Mouse (Mus musculus): ENCODE results near the gene Mpv17l2. TPM values are rescaled to one million over a fixed set of nuclear protein-coding genes. Genes with fewer than 3 reads are reported as not detected.
A peak's percentile ranks its signal among the peaks of the same experiment; 100 is the strongest.

Gene Mpv17l2
- total and polyA plus RNA-seq, 2 experiments from 2014 or later: 26.6 to 50.3 TPM

GRCm38 (mm10) chr8:70742981-70743655 is 17.6 kb downstream of the Mpv17l2 start:
- 0 out of 2 replicates have a peak overlapping the region, but pooled peaks have one; percentile 35 for H3K27ac ChIP-seq (ENCODE audit: low read depth)
- no peak for DNase-seq (ENCODE audit: low spot score)
- TF ChIP-seq CTCF (IDR thresholded peaks at IDR 0.05; ENCODE audit: low read depth) (no peak), EP300 (IDR thresholded peaks at IDR 0.05; ENCODE audit: low read depth) (no peak; the same call in 1 of the 2 replicates)
- no peaks in the 10 kb centered on the region for H3K36me3 ChIP-seq (replicated peaks; ENCODE audit: control insufficient read depth, insufficient read depth, low read length)
- no peaks in the 10 kb centered on the region for H3K9me3 ChIP-seq (replicated peaks; ENCODE audit: control insufficient read depth, low read length)
- no peak overlapping the region for H3K9ac ChIP-seq (replicated peaks; ENCODE audit: low read depth, low read length)
- peak; percentile 34; the same call in 1 of the 2 replicates for ATAC-seq (ENCODE audit: insufficient read depth, low read depth)
- peaks cover 15% of the 10 kb centered on the region for H3K4me1 ChIP-seq (ENCODE audit: control insufficient read depth, insufficient read depth)
- H3K27me3 ChIP-seq (ENCODE audit: control insufficient read depth, insufficient read depth, low read length): peaks cover 58% of the 10 kb centered on the region
- peak overlapping the region; percentile 55 for H3K4me2 ChIP-seq (ENCODE audit: low read depth, low read length)
- WGBS: 6% methylated on average over 38 of the region's 38 CpGs
- H3K4me3 ChIP-seq (ENCODE audit: low read depth, low read length): peak overlapping the region; percentile 36

- ATAC-seq (ENCODE audit: insufficient read depth, low read depth): no peak
- H3K27me3 ChIP-seq (ENCODE audit: control insufficient read depth, insufficient read depth, low read length): peaks cover 53% of the 10 kb centered on the region
- no peaks in the 10 kb centered on the region for H3K36me3 ChIP-seq (replicated peaks; ENCODE audit: control insufficient read depth, insufficient read depth, low read length)
- 24% methylated on average over 11 of the region's 11 CpGs for WGBS
- TF ChIP-seq EP300 (IDR thresholded peaks at IDR 0.05; ENCODE audit: low read depth) (no peak), CTCF (IDR thresholded peaks at IDR 0.05; ENCODE audit: low read depth) (no peak)
- H3K4me3 ChIP-seq (ENCODE audit: low read depth, low read length): no peak overlapping the region
- no peak overlapping the region for H3K4me2 ChIP-seq (ENCODE audit: low read depth, low read length)
- DNase-seq (ENCODE audit: low spot score): no peak
- no peak overlapping the region for H3K27ac ChIP-seq (ENCODE audit: low read depth)
- peaks cover 15% of the 10 kb centered on the region for H3K4me1 ChIP-seq (ENCODE audit: control insufficient read depth, insufficient read depth)
- H3K9me3 ChIP-seq (replicated peaks; ENCODE audit: control insufficient read depth, low read length): no peaks in the 10 kb centered on the region
- no peak overlapping the region for H3K9ac ChIP-seq (replicated peaks; ENCODE audit: low read depth, low read length)
These were observed 18.6 kb downstream of the Mpv17l2 start for GRCm38 (mm10) chr8:70742176-70742575.

- 39% methylated on average over 5 of the region's 5 CpGs for WGBS
- H3K27me3 ChIP-seq (ENCODE audit: control insufficient read depth, insufficient read depth, low read length): peaks cover 48% of the 10 kb centered on the region
- H3K4me3 ChIP-seq (ENCODE audit: low read depth, low read length): no peak overlapping the region
- ATAC-seq (ENCODE audit: insufficient read depth, low read depth) (no peak), DNase-seq (ENCODE audit: low spot score) (no peak)
- H3K9ac ChIP-seq (replicated peaks; ENCODE audit: low read depth, low read length): no peak overlapping the region
- H3K36me3 ChIP-seq (replicated peaks; ENCODE audit: control insufficient read depth, insufficient read depth, low read length): no peaks in the 10 kb centered on the region
- peaks cover 15% of the 10 kb centered on the region for H3K4me1 ChIP-seq (ENCODE audit: control insufficient read depth, insufficient read depth)
- no peak overlapping the region for H3K4me2 ChIP-seq (ENCODE audit: low read depth, low read length)
- no peak overlapping the region for H3K27ac ChIP-seq (ENCODE audit: low read depth)
- no peak for TF ChIP-seq CTCF (IDR thresholded peaks at IDR 0.05; ENCODE audit: low read depth)
- TF ChIP-seq EP300 (IDR thresholded peaks at IDR 0.05; ENCODE audit: low read depth): no peak
- no peaks in the 10 kb centered on the region for H3K9me3 ChIP-seq (replicated peaks; ENCODE audit: control insufficient read depth, low read length)
These were observed 19.1 kb downstream of the Mpv17l2 start for GRCm38 (mm10) chr8:70741661-70742060.

GRCm38 (mm10) chr8:70738211-70738610 is 22.5 kb downstream of the Mpv17l2 start:
- no peak overlapping the region for H3K4me2 ChIP-seq (ENCODE audit: low read depth, low read length)
- TF ChIP-seq EP300 (IDR thresholded peaks at IDR 0.05; ENCODE audit: low read depth): no peak
- TF ChIP-seq CTCF (IDR thresholded peaks at IDR 0.05; ENCODE audit: low read depth): no peak
- H3K4me3 ChIP-seq (ENCODE audit: low read depth, low read length): no peak overlapping the region
- 40% methylated on average over 3 of the region's 3 CpGs for WGBS
- no peak for ATAC-seq (ENCODE audit: insufficient read depth, low read depth)
- peaks cover 4% of the 10 kb centered on the region; the same call in 1 of the 2 replicates for H3K4me1 ChIP-seq (ENCODE audit: control insufficient read depth, insufficient read depth)
- H3K27ac ChIP-seq (ENCODE audit: low read depth): no peak overlapping the region
- no peak for DNase-seq (ENCODE audit: low spot score)
- H3K36me3 ChIP-seq (replicated peaks; ENCODE audit: control insufficient read depth, insufficient read depth, low read length): no peaks in the 10 kb centered on the region
- H3K9ac ChIP-seq (replicated peaks; ENCODE audit: low read depth, low read length): no peak overlapping the region
- H3K27me3 ChIP-seq (ENCODE audit: control insufficient read depth, insufficient read depth, low read length): peaks cover 14% of the 10 kb centered on the region
- H3K9me3 ChIP-seq (replicated peaks; ENCODE audit: control insufficient read depth, low read length): no peaks in the 10 kb centered on the region

GRCm38 (mm10) chr8:70737705-70738104 is 23.0 kb downstream of the Mpv17l2 start:
- H3K9ac ChIP-seq (replicated peaks; ENCODE audit: low read depth, low read length): no peak overlapping the region
- WGBS: 57% methylated on average over 5 of the region's 5 CpGs
- H3K4me1 ChIP-seq (ENCODE audit: control insufficient read depth, insufficient read depth): no peaks in the 10 kb centered on the region; the same call in 1 of the 2 replicates
- peaks cover 13% of the 10 kb centered on the region for H3K27me3 ChIP-seq (ENCODE audit: control insufficient read depth, insufficient read depth, low read length)
- no peak overlapping the region for H3K27ac ChIP-seq (ENCODE audit: low read depth)
- DNase-seq (ENCODE audit: low spot score): no peak
- no peak overlapping the region for H3K4me2 ChIP-seq (ENCODE audit: low read depth, low read length)
- no peaks in the 10 kb centered on the region for H3K36me3 ChIP-seq (replicated peaks; ENCODE audit: control insufficient read depth, insufficient read depth, low read length)
- TF ChIP-seq EP300 (IDR thresholded peaks at IDR 0.05; ENCODE audit: low read depth) (no peak), CTCF (IDR thresholded peaks at IDR 0.05; ENCODE audit: low read depth) (no peak)
- ATAC-seq (ENCODE audit: insufficient read depth, low read depth): no peak
- no peak overlapping the region for H3K4me3 ChIP-seq (ENCODE audit: low read depth, low read length)
- H3K9me3 ChIP-seq (replicated peaks; ENCODE audit: control insufficient read depth, low read length): no peaks in the 10 kb centered on the region

GRCm38 (mm10) chr8:70730956-70731355 is 29.8 kb downstream of the Mpv17l2 start:
- ATAC-seq (ENCODE audit: insufficient read depth, low read depth): no peak
- Histone ChIP-seq H3K4me3 (ENCODE audit: low read depth, low read length) (no peak overlapping the region), H3K36me3 (replicated peaks; ENCODE audit: control insufficient read depth, insufficient read depth, low read length) (no peaks in the 10 kb centered on the region), H3K9ac (replicated peaks; ENCODE audit: low read depth, low read length) (no peak overlapping the region), H3K27me3 (ENCODE audit: control insufficient read depth, insufficient read depth, low read length) (peaks cover 63% of the 10 kb centered on the region), H3K27ac (ENCODE audit: low read depth) (no peak overlapping the region), H3K4me2 (ENCODE audit: low read depth, low read length) (no peak overlapping the region), H3K4me1 (ENCODE audit: control insufficient read depth, insufficient read depth) (no peaks in the 10 kb centered on the region), H3K9me3 (replicated peaks; ENCODE audit: control insufficient read depth, low read length) (no peaks in the 10 kb centered on the region)
- no peak for TF ChIP-seq EP300 (IDR thresholded peaks at IDR 0.05; ENCODE audit: low read depth)
- TF ChIP-seq CTCF (IDR thresholded peaks at IDR 0.05; ENCODE audit: low read depth): no peak
- DNase-seq (ENCODE audit: low spot score): no peak
- WGBS: 85% methylated on average over 4 of the region's 4 CpGs

Measured in heart, postnatal 0 days (tissue).